Mouse (Mus musculus): ENCODE measurements around the gene Arid5b.

Arid5b gene

GRCm38 (mm10) chr10:68214809-68215468, 63.6 kb downstream of the Arid5b start:
- H3K27me3 ChIP-seq (ENCODE audit: insufficient read depth, low read length): no peaks in the 10 kb centered on the region
- TF ChIP-seq NANOG (IDR thresholded peaks at IDR 0.05; ENCODE audit: borderline replicate concordance, low read length) (no peak), POU5F1 (IDR thresholded peaks at IDR 0.05; ENCODE audit: borderline replicate concordance, low read length) (no peak), CTCF (conservative IDR thresholded peaks at IDR 0.05; ENCODE audit: low read length) (no peak)
- H3K4me3 ChIP-seq (replicated peaks; ENCODE audit: low read length): no peak overlapping the region
- no peaks in the 10 kb centered on the region for H3K36me3 ChIP-seq (ENCODE audit: insufficient read depth, low read length)
- peaks cover 27% of the 10 kb centered on the region for H3K4me1 ChIP-seq (replicated peaks; ENCODE audit: low read depth, low read length)
- H3K9me3 ChIP-seq (ENCODE audit: low read length): peaks cover 16% of the 10 kb centered on the region

DNA sequence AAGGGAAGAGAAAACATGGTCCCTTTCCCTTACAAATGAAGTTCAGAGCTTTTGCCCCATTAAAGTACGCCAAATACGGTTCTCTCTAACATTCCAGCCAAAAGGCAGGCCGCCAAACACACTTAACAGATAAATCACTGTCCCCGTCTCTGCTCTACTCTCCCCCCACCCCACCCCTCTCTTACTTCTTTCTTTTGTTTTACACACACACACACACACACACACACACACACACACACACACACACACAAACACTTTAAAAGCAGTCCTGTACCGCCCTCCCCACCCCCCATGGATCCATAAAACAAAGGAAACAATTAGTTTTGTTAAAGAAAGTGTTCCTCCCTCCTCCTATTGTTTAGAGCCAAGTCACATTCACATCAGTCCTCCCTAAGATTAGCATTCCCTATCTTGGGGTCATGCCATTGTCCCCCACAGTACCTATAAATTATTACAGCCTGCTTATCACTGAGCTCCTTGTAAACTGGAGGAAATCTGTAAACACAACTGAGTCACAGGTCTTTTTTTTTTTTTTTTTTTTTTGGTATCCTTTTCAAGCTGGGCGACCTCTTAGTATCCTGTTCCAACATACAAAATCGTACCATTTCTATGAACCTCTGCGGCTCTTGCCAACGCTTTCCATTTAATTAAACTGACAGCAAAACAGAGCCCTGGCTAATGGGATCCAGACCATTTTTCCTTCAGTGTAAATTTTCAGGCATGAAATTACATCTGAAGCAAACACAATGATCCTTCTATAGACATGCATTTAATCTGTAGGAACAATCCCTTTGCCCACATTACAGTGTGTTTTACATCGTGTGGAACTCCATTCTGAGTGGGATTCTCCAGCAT, 66.3 kb downstream of the Arid5b start:
- H3K36me3 ChIP-seq (ENCODE audit: insufficient read depth, low read length): no peaks in the 10 kb centered on the region
- H3K27me3 ChIP-seq (ENCODE audit: insufficient read depth, low read length): no peaks in the 10 kb centered on the region
- peaks cover 36% of the 10 kb centered on the region for H3K9me3 ChIP-seq (ENCODE audit: low read length)
- no peak overlapping the region for H3K4me3 ChIP-seq (replicated peaks; ENCODE audit: low read length)
- TF ChIP-seq CTCF (conservative IDR thresholded peaks at IDR 0.05; ENCODE audit: low read length) (no peak), NANOG (IDR thresholded peaks at IDR 0.05; ENCODE audit: borderline replicate concordance, low read length) (no peak), POU5F1 (IDR thresholded peaks at IDR 0.05; ENCODE audit: borderline replicate concordance, low read length) (no peak)
- H3K4me1 ChIP-seq (replicated peaks; ENCODE audit: low read depth, low read length): peaks cover 27% of the 10 kb centered on the region

- Histone ChIP-seq H3K9me3 (ENCODE audit: low read length) (peaks cover 36% of the 10 kb centered on the region), H3K4me3 (replicated peaks; ENCODE audit: low read length) (no peak overlapping the region), H3K36me3 (ENCODE audit: insufficient read depth, low read length) (no peaks in the 10 kb centered on the region), H3K4me1 (replicated peaks; ENCODE audit: low read depth, low read length) (peaks cover 27% of the 10 kb centered on the region), H3K27me3 (ENCODE audit: insufficient read depth, low read length) (no peaks in the 10 kb centered on the region)
- TF ChIP-seq CTCF (conservative IDR thresholded peaks at IDR 0.05; ENCODE audit: low read length): no peak
- TF ChIP-seq NANOG (IDR thresholded peaks at IDR 0.05; ENCODE audit: borderline replicate concordance, low read length): no peak
Measured at GRCm38 (mm10) chr10:68211514-68211913, 67.0 kb downstream of the Arid5b start.

DNA sequence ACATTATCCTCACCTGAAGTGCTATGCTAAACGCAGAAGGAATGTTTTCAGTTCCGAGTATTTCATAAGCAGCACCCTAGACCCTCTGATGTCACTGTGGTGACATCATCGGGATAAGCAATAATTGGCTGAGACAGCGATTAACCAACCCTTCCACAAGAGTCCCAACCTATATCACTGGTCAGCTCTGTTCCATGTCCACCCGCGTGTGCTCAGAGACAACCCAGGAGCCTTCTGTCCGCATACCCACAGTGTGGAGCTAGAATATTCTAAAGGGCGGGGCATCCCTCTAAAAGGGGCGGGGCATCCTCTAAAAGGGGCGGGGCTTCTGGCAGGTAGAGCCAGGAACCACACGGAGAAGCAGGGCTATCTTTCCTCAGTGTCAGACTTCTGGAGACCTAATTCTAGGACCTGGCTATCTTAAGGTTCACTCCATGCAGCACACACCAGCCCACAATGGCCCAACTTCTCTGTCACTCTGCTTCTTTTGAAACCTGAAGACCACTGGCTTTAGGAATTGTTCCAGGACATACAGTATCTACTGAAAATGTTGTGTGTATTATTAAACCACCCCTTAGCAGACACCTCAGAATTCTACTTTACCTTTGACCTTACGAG, 68.4 kb downstream of the Arid5b start:
- no peak overlapping the region for H3K4me3 ChIP-seq (replicated peaks; ENCODE audit: low read length)
- H3K27me3 ChIP-seq (ENCODE audit: insufficient read depth, low read length): no peaks in the 10 kb centered on the region
- TF ChIP-seq CTCF (conservative IDR thresholded peaks at IDR 0.05; ENCODE audit: low read length) (no peak), NANOG (IDR thresholded peaks at IDR 0.05; ENCODE audit: borderline replicate concordance, low read length) (no peak), POU5F1 (IDR thresholded peaks at IDR 0.05; ENCODE audit: borderline replicate concordance, low read length) (no peak)

DNA sequence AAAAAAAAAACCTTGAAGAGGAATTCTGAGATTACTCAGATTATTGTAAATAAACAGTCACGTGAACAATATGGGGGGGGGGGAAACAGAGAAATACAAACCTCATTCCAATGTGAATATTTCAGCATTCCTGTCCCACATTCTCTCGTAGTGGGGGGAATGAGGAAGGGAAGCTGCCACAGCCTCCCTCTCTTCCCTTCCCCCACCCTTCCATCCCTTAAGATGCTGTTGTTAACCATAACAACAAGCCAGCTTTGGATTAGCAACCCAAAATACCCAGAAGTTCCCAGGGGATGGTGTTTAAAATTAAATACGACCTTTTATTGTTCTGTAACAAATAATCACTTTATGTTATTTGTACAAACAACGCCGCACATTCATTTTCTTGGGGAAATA, 69.9 kb downstream of the Arid5b start:
- H3K4me1 ChIP-seq (replicated peaks; ENCODE audit: low read depth, low read length): peaks cover 27% of the 10 kb centered on the region
- H3K36me3 ChIP-seq (ENCODE audit: insufficient read depth, low read length): no peaks in the 10 kb centered on the region
- H3K4me3 ChIP-seq (replicated peaks; ENCODE audit: low read length): no peak overlapping the region
- H3K9me3 ChIP-seq (ENCODE audit: low read length): peaks cover 48% of the 10 kb centered on the region
- no peaks in the 10 kb centered on the region for H3K27me3 ChIP-seq (ENCODE audit: insufficient read depth, low read length)
- no peak for TF ChIP-seq POU5F1 (IDR thresholded peaks at IDR 0.05; ENCODE audit: borderline replicate concordance, low read length)
- no peak for TF ChIP-seq NANOG (IDR thresholded peaks at IDR 0.05; ENCODE audit: borderline replicate concordance, low read length)
- no peak for TF ChIP-seq CTCF (conservative IDR thresholded peaks at IDR 0.05; ENCODE audit: low read length)

More for the DNA sequence above, 68.4 kb downstream of the Arid5b start:
- peaks cover 45% of the 10 kb centered on the region for H3K9me3 ChIP-seq (ENCODE audit: low read length)
- no peaks in the 10 kb centered on the region for H3K36me3 ChIP-seq (ENCODE audit: insufficient read depth, low read length)
- H3K4me1 ChIP-seq (replicated peaks; ENCODE audit: low read depth, low read length): peaks cover 27% of the 10 kb centered on the region

- no peaks in the 10 kb centered on the region for H3K27me3 ChIP-seq (ENCODE audit: insufficient read depth, low read length)
- H3K4me1 ChIP-seq (replicated peaks; ENCODE audit: low read depth, low read length): peaks cover 26% of the 10 kb centered on the region
- no peaks in the 10 kb centered on the region for H3K36me3 ChIP-seq (ENCODE audit: insufficient read depth, low read length)
- no peak overlapping the region for H3K4me3 ChIP-seq (replicated peaks; ENCODE audit: low read length)
- H3K9me3 ChIP-seq (ENCODE audit: low read length): peaks cover 48% of the 10 kb centered on the region
- TF ChIP-seq CTCF (conservative IDR thresholded peaks at IDR 0.05; ENCODE audit: low read length) (no peak), NANOG (IDR thresholded peaks at IDR 0.05; ENCODE audit: borderline replicate concordance, low read length) (no peak), POU5F1 (IDR thresholded peaks at IDR 0.05; ENCODE audit: borderline replicate concordance, low read length) (no peak)
Measured at GRCm38 (mm10) chr10:68207803-68208669, 70.5 kb downstream of the Arid5b start.

- no peak for TF ChIP-seq CTCF (conservative IDR thresholded peaks at IDR 0.05; ENCODE audit: low read length)
- TF ChIP-seq NANOG (IDR thresholded peaks at IDR 0.05; ENCODE audit: borderline replicate concordance, low read length): no peak
- no peak for TF ChIP-seq POU5F1 (IDR thresholded peaks at IDR 0.05; ENCODE audit: borderline replicate concordance, low read length)
- Histone ChIP-seq H3K4me3 (replicated peaks; ENCODE audit: low read length) (no peak overlapping the region), H3K9me3 (ENCODE audit: low read length) (peaks cover 40% of the 10 kb centered on the region), H3K27me3 (ENCODE audit: insufficient read depth, low read length) (no peaks in the 10 kb centered on the region), H3K36me3 (ENCODE audit: insufficient read depth, low read length) (no peaks in the 10 kb centered on the region), H3K4me1 (replicated peaks; ENCODE audit: low read depth, low read length) (no peaks in the 10 kb centered on the region)
Measured at GRCm38 (mm10) chr10:68204391-68204790, 74.1 kb downstream of the Arid5b start.

All from E14TG2a.4 (cell line).